Mouse (Mus musculus) mouse trophoblast stem cell (cell line): Measurements from ENCODE around the gene Acd.

ENCODE experiments used
- in situ Hi-C, 2 experiments: fragments of 300-500 bp; cut with MseI, MboI; formaldehyde crosslinking; loops; 2 replicates in 1 of 2; 3 replicates in 1 of 2; pipeline ENCODE4 v1.15.1; 2025

Acd gene

GRCm38 (mm10) chr8:105702001-105702401 is 1.1 kb upstream of the Acd start:
- in situ Hi-C loops = no loop called here

DNA sequence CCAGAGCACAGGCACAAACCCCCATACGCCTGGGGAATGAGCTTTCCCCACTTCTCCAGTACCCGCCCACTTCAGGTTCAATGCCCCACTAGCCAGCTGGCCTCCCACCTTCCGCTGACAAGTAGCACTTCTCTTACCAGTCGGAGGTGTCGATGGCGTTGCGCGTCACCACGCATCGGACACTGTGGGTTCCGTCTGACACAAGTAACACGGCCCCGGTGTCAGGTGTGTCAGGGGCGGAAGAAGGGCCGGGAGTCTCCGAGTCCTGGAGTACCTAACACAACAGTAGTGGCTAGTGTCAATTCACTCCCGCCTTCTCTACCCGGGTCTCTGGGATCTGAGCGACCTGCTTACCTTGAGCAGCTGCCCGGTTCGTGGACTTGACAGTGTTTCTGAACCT is 336 bp downstream of the Acd start:
- in situ Hi-C loops = no loop called here

- in situ Hi-C loops = no loop called here
Observed at GRCm38 (mm10) chr8:105699488-105700215, 1.2 kb downstream of the Acd start.

DNA sequence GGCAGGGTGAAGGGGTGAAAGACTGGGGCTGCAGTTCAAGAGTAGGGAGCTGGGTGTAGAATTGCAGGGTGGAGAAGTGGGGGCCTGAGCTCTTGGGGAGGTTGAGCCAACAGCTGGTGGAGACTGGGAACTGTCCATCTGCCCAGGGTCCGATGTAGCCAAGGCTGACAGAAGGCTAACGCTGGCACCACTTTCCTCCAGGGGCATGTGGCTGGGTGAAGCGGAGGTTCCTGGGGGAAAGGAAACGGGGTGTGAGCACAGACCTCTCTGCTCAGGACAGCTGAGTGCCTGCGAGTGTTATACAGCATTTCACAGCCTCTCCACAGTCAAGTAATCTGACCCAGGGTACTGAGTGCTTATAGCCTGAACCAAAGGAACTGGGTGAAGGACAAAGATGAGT is 2.2 kb downstream of the Acd start:
- in situ Hi-C loops = no loop called here

DNA sequence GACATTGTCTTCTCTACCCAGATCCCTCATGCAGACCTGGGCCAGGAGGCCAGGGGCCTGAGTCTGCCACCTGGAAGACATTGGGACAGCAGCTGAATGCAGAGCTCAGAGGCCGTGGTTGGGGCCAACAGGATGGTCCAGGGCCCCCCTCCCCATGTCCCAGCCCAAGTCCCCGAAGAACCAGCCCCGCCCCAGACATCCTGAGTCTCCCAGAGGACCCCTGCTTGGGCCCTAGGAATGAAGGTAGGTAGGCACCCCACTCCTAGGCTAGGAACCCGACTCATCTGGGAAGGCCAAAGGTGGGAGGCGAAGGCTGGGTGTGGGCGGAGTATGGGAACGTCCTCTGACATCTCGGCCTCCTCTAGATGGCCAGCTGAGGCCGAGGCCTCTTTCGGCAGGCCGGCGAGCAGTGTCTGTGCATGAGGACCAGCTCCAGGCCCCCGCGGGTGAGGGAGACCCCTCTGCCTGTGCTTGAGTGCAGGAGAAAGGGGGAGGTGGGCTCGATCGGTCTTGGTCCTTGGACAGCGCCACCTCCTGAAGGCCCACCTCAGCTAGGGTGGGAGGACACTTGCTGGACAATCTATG is 3.6 kb downstream of the Acd start:
- in situ Hi-C loops = no loop called here

DNA sequence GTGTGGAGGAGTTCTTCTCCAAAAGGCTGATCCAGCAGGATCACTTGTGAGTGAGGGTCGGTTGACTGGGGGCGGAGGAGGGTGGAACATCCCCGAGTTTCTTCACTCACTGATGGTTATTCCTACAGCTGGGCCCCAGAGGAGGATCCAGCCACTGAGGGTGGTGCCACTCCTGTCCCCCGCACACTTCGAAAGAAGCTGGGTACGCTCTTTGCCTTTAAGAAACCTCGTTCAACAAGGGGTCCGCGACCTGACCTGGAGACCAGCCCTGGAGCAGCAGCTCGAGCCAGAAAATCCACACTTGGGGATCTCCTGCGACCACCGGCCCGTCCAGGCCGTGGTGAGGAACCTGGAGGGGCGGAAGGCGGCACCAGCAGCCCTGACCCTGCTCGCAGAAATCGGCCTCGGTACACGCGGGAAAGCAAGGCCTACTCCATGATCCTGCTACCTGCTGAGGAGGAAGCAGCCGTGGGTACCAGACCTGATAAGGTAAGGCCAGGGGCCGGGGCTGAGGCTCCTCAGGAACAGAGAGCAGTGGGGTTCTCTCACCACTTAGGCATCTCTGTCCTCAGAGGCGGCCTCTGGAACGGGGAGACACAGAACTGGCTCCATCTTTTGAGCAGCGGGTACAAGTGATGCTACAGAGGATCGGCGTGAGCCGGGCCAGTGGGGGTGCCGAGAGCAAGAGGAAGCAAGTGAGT is 5.7 kb downstream of the Acd start:
- in situ Hi-C loops = no loop called here

DNA sequence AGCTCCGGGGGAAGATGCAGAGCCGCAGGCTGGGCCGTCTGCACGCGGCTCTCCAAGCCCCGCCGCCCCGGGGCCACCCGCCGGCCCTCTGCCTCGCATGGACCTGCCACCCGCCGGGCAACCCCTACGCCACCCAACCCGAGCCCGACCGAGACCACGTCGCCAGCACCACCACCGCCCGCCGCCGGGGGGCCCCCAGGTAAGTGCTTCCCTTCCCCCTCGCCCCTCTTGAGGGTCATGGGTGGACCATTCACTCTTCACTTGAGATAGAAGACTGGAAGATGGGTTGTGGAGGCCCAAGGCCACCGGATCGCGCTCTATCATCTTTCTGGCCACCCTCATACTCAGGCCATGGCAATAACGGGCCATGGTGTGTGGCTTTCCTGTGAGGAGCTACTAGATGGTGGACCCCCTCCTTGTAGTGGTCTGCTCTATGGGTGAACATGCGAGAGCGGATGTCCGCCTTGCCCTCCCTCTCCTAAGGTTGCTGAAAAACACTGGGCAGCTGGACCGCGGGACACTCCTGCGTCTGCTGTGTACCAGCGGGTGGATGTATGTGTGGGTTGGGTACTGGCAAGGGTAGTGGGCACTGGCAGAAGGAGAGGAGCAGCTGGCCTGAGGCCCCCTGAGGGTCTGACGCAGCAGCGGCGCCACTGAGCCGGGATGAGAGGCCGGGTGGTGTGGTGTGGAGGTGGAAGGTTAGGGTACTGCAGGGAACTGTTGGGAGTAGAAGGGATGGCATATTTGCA is 6.7 kb downstream of the Acd start:
- in situ Hi-C loops = no loop called here

DNA sequence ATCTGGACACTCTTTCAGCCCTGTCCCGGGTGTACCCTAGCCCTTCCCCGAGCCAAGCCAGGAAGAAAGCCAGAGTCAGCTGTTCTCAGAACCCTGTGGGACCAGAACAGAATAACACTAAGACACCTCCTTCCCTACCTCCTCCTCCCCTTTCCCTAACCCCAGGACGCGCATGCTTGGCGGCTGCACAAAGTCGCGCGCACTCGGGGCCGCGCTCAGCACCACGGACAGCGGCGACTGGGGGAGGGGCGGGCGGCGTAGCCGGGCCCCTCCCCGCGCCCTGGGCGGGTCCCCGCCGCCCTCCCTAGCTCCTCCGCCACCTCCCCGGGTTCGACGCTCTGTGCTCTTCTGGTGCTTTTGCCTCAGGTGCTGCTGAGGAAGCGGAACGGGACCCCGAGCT is 7.3 kb downstream of the Acd start:
- in situ Hi-C loops = no loop called here

DNA sequence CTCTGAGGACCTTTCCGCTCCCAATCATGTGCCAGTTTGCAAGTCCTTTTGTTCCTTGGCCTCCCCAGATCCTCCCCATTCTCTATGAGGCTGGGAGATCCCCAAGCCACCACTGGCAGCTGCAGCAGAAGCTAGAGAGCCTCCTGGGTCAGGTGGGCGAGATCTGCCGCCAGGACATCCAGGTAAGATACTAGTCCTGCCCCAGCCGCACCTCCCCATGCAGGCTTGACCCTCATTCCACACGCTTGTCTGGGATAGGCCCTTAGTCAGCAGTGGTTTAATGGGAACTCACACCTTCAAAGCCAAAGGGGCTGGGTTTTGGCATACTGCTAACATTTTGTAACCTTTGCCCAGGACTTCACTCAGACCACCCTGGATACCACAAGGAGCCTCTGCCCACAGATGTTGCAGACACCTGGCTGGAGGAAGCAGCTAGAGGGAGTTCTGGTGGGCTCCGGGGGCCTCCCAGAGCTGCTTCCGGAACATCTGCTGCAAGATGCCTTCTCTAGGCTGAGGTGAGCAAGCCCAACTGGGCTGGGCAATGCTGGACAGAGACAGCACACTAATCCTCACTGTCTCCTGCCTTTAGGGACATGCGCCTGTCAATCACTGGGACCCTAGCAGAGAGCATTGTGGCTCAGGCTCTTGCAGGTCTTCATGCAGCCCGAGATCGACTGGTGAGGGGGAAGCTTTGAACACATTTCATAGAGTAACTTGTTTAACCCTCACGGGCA is 8.3 kb downstream of the Acd start:
- in situ Hi-C loops = no loop called here

GRCm38 (mm10) chr8:105690978-105691377 is 9.9 kb downstream of the Acd start:
- in situ Hi-C loops = no loop called here

- in situ Hi-C loops = no loop called here
Observed at GRCm38 (mm10) chr8:105689983-105690360, 10.9 kb downstream of the Acd start.

- in situ Hi-C loops = no loop called here
Observed at GRCm38 (mm10) chr8:105689256-105689982, 11.5 kb downstream of the Acd start.

GRCm38 (mm10) chr8:105688242-105688752 is 12.6 kb downstream of the Acd start:
- in situ Hi-C loops = no loop called here

DNA sequence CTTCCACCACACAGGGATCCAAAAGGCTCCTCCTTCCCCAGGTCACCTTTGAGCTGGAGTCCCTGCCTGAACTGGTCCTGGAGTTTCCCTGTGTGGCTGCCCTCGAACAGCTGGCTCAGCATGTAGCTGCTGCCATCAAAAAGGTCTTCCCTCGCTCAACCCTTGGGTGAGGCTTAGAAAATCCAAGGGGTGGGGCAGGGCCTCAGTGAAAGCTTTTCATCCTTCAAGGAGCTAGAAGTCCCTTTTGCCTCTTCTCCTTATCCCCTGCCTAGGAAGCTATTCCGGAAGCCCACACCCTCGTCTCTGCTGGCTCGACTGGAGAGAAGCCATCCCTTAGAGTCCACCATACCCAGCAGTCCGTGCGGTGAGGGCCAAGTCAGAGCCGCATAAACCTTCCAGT is 13.4 kb downstream of the Acd start:
- in situ Hi-C loops = no loop called here

DNA sequence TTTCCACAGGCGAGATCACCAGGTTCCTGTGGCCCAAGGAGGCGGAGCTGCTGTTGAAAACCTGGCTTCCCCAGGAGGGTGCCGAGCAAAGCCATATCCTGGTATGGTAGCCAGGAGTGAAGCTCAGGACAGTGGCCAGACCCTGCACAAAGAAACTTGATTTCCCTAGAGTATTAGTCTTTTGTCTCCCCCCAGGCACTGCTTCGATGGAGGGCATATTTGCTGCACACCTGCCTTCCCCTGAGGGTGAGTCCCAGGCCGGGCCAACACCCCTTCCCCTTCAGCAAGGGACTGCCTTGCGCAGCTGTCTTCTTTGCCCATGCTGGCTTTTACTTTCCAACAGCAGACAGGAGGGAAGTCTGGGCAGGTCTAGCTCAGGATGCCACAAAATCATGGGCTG is 14.4 kb downstream of the Acd start:
- in situ Hi-C loops = no loop called here

GRCm38 (mm10) chr8:105685796-105686308 is 15.1 kb downstream of the Acd start, which contains the start of gene Carmil2:
Gene Carmil2, plus strand, starts transcription at chr8:105686274.
- in situ Hi-C loops = no loop called here

GRCm38 (mm10) chr8:105685325-105685724 is 15.6 kb downstream of the Acd start:
- in situ Hi-C loops = no loop called here

DNA sequence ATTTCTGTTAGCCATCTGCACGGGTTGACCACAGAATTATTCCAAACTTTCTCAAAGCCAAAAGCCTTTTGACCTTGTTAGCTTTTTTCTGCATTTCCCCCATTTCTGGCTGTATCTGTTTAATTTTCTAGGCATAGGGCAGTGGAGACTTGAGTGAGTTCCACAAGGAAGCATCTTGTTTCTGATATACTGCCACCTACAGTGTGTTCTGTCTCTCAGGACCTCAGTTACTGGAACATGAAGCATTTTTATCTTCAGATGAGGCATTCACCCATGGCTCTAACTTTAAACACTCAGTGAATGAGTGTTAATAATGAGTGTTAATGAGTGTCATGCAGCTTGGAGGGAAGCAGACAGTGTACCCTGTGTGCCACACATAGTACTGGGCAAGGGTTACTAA is 23.0 kb downstream of the Acd start:
- in situ Hi-C loops = no loop called here

GRCm38 (mm10) chr8:105661167-105661566 is 39.7 kb downstream of the Acd start:
- in situ Hi-C loops = no loop called here

- in situ Hi-C loops = no loop called here
Observed at GRCm38 (mm10) chr8:105657641-105658040, 43.3 kb downstream of the Acd start.
